Mouse (Mus musculus) CD4-positive, CD25-positive, alpha-beta regulatory T cell (primary cell): Measurements from ENCODE around the gene Spsb1. TPM values are rescaled to one million over a fixed set of nuclear protein-coding genes. Genes with fewer than 3 reads are reported as not detected.

Experiments used
- polyA plus RNA-seq: library from polyadenylated mRNA; unstranded; fragments of 100-300 nt; shearing (Covaris generic); gene quantifications from one replicate; pipeline ENCODE4 v1.2.1, GENCODE M21; 2017

Gene Spsb1
- 17.1 TPM for polyA plus RNA-seq

GRCm38 (mm10) chr4:149954893-149955439 is at the start of gene Spsb1:
Gene Spsb1 (minus strand): TSS chr4:149955043.

Other genes starting within 250 kb of the Spsb1 start
- 24.8 TPM for gene Tmem201, start 217.0 kb downstream of the Spsb1 start, polyA plus RNA-seq
- 10.5 TPM for gene Slc25a33, start 180.8 kb downstream of the Spsb1 start, polyA plus RNA-seq
- gene H6pd, start 54.0 kb upstream of the Spsb1 start, polyA plus RNA-seq: 13.5 TPM
- 0.37 TPM for gene Gpr157, start 132.3 kb upstream of the Spsb1 start, polyA plus RNA-seq
- not detected for gene Slc2a5, start 164.2 kb upstream of the Spsb1 start, polyA plus RNA-seq
- not detected for gene Slc2a7, start 193.9 kb upstream of the Spsb1 start, polyA plus RNA-seq
- gene Car6, start 246.3 kb upstream of the Spsb1 start, polyA plus RNA-seq: 11.5 TPM